Mouse (Mus musculus): Measurements from ENCODE around the gene Mospd1. TPM values are rescaled to one million over a fixed set of nuclear protein-coding genes. Genes with fewer than 3 reads are reported as not detected.

Gene Mospd1
- total RNA-seq (2012; rRNA removed) (8.1 and 10.1 TPM in 2 replicates), polyA plus RNA-seq (2012; ENCODE audit: insufficient read depth in 1 of 2, insufficient read length in 2 of 2, low read depth in 1 of 2, low replicate concordance in 2 of 2, missing spikeins in 1 of 2) (1 to 10 TPM in 1 of 2 experiments, not detected in 1; 4.8 TPM)

- Histone ChIP-seq H3K9me3 (replicated peaks; ENCODE audit: insufficient read depth, low read length) (no peaks in the 10 kb centered on the region), H3K27ac (ENCODE audit: control insufficient read depth, low read depth, low read length) (peak within 1 kb of the TSS; percentile 54), H3K36me3 (ENCODE audit: control insufficient read depth in 1 of 2, insufficient read depth in 2 of 2, low read length in 2 of 2) (peaks cover 0 to 6% of the 10 kb centered on the region in 2 experiments; a peak in 2 of 4 replicates), H3K4me3 (ENCODE audit: control insufficient read depth in 1 of 2, insufficient read depth in 1 of 2, low read depth in 2 of 2, low read length in 2 of 2) (peak within 1 kb of the TSS; percentile 78 to 96), H3K4me1 (ENCODE audit: control insufficient read depth in 1 of 2, insufficient read depth in 2 of 2, low read length in 2 of 2) (peaks cover 2 to 6% of the 10 kb centered on the region in 2 experiments; a peak in 2 of 4 replicates), H3K9ac (ENCODE audit: control insufficient read depth, low read depth, low read length, poor library complexity, severe bottlenecking) (peak within 1 kb of the TSS; percentile 87), H3K27me3 (ENCODE audit: control insufficient read depth in 1 of 2, insufficient read depth in 2 of 2, low read length in 2 of 2) (no peaks in the 10 kb centered on the region), H3K79me2 (ENCODE audit: control insufficient read depth, insufficient read depth, low read length, poor library complexity) (0 out of 2 replicates have a peak, but pooled peaks cover 1% of the 10 kb centered on the region)
- peak; percentile 88 for DNase-seq (ENCODE audit: low read depth, low spot score)
- TF ChIP-seq E2F4 (IDR thresholded peaks at IDR 0.05; ENCODE audit: borderline replicate concordance, low read depth, low read length): no peak
- no peak for TF ChIP-seq BHLHE40 (IDR thresholded peaks at IDR 0.05; ENCODE audit: borderline replicate concordance, low read depth, low read length)
- TF ChIP-seq ELF1 (IDR thresholded peaks at IDR 0.05; ENCODE audit: low read depth, low read length): 0 out of 2 replicates have a peak, but pooled peaks have one; percentile 23
- TF ChIP-seq SIN3A (IDR thresholded peaks at IDR 0.05; ENCODE audit: low read length): peak; percentile 58
- 0 out of 2 replicates have a peak, but pooled peaks have one; percentile 19 for TF ChIP-seq MXI1 (IDR thresholded peaks at IDR 0.05; ENCODE audit: low read depth, low read length)
- TF ChIP-seq MAZ (IDR thresholded peaks at IDR 0.05; ENCODE audit: low read depth, low read length): no peak
- TF ChIP-seq GATA1 (IDR thresholded peaks at IDR 0.05; ENCODE audit: low read depth, low read length): no peak
- no peak for TF ChIP-seq CHD1 (IDR thresholded peaks at IDR 0.05; ENCODE audit: low read depth, low read length)
- TF ChIP-seq MYC (IDR thresholded peaks at IDR 0.05; ENCODE audit: low read depth, low read length): no peak
- no peak for TF ChIP-seq SMC3 (IDR thresholded peaks at IDR 0.05; ENCODE audit: low read depth, low read length)
- no peak for TF ChIP-seq RAD21 (IDR thresholded peaks at IDR 0.05; ENCODE audit: low read depth, low read length)
- TF ChIP-seq NELFE (IDR thresholded peaks at IDR 0.05; ENCODE audit: low read depth, low read length): peak; percentile 51
- no peak for TF ChIP-seq MEF2A (IDR thresholded peaks at IDR 0.05; ENCODE audit: extremely low read depth, insufficient replicate concordance, low read depth, low read length, poor library complexity, severe bottlenecking)
- TF ChIP-seq ZKSCAN1 (IDR thresholded peaks at IDR 0.05; ENCODE audit: low read depth, low read length): no peak
- TF ChIP-seq HCFC1 (IDR thresholded peaks at IDR 0.05; ENCODE audit: low read depth, low read length): peak; percentile 20; the same call in 1 of the 2 replicates
- TF ChIP-seq TBP (IDR thresholded peaks at IDR 0.05; ENCODE audit: low read depth, low read length): 0 out of 2 replicates have a peak, but pooled peaks have one; percentile 38
- 0 out of 2 replicates have a peak, but pooled peaks have one; percentile 7 for TF ChIP-seq USF1 (IDR thresholded peaks at IDR 0.05; ENCODE audit: low read depth, low read length)
- peak; percentile 68; the same call in 1 of the 2 replicates for TF ChIP-seq POLR2AphosphoS2 (IDR thresholded peaks at IDR 0.05; ENCODE audit: low read length)
- 0 out of 2 replicates have a peak, but pooled peaks have one; percentile 12 for TF ChIP-seq ETS1 (IDR thresholded peaks at IDR 0.05; ENCODE audit: low read depth, low read length)
- TF ChIP-seq POLR2A (IDR thresholded peaks at IDR 0.05; ENCODE audit: control insufficient read depth in 1 of 2, insufficient read depth in 1 of 2, low read depth in 1 of 2, low read length in 2 of 2, poor library complexity in 1 of 2): peak; percentile 21 to 79; a peak in 2 of 4 replicates
- TF ChIP-seq ZMIZ1 (IDR thresholded peaks at IDR 0.05; ENCODE audit: low read depth, low read length): peak; percentile 54; the same call in 1 of the 2 replicates
- no peak; the same call in 1 of the 2 replicates for TF ChIP-seq TCF12 (IDR thresholded peaks at IDR 0.05; ENCODE audit: low read depth, low read length)
Observed at GRCm38 (mm10) chrX:53370366-53370740, at the start of gene Mospd1. Mospd1 (minus strand) TSS chrX:53370502.
